Mouse (Mus musculus): Measurements from ENCODE around the gene Ptpa. TPM values are rescaled to one million over a fixed set of nuclear protein-coding genes. Genes with fewer than 3 reads are reported as not detected.

Gene Ptpa
- polyA plus RNA-seq, 1 experiment from 2014 or later, result 62.8 TPM

DNA sequence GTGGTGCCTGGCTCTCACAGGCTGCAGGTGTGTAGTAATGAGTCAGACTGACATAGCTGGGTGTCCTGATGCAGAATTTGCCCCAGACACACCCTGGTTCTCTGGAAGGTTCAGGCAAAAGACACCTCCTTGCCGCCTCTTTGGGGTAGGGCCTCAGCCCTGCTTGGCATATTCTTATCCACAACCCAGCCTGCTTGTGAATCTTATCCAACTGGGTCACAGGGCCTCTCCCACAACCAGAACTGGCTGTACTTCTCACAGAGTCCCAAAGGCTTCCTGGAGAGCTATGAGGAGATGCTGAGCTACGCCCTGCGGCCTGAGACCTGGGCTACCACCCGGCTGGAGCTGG lies 34.5 kb upstream of the Ptpa start:
- H3K27ac ChIP-seq (ENCODE audit: low read depth, low read length), result no peak overlapping the region
- H3K9me3 ChIP-seq (ENCODE audit: control insufficient read depth, low read length), result no peaks in the 10 kb centered on the region
- H3K4me2 ChIP-seq (replicated peaks; ENCODE audit: low read depth, low read length), result no peak overlapping the region
- H3K4me3 ChIP-seq (ENCODE audit: low read depth, low read length), result no peak overlapping the region
- H3K27me3 ChIP-seq (ENCODE audit: control insufficient read depth, insufficient read depth, low read length), result no peaks in the 10 kb centered on the region
- ATAC-seq (ENCODE audit: low FRiP score), result no peak
- peaks cover 10% of the 10 kb centered on the region; the same call in 1 of the 2 replicates for H3K36me3 ChIP-seq (ENCODE audit: control insufficient read depth, insufficient read depth, low read length)
- WGBS, result 94% methylated on average over 4 of the region's 4 CpGs
- no peak for DNase-seq (ENCODE audit: low spot score)
- no peaks in the 10 kb centered on the region for H3K4me1 ChIP-seq (replicated peaks; ENCODE audit: control insufficient read depth, insufficient read depth, low read length)
- no peak overlapping the region for H3K9ac ChIP-seq (ENCODE audit: low read depth, low read length)

DNA sequence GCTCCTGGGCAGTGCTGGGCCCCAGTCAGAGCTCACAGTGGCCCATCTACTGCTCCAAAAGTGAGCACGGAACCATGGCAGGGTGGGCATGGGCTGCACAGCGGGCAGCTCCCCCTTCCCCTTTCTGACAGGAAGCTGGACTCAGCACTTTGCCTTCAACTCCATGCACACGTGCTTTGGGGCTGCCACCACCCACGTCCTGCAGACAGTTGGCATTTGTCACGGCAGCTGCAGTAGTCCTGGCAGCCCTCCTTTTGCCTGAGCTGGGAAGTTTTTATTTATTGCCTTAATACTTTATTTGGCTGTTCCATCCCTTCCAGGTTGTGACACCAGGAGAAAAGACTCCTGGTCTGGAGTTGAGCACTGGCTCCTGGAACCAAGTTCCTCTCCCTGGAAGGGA lies 31.0 kb upstream of the Ptpa start:
- 79% methylated on average over 5 of the region's 5 CpGs for WGBS
- no peak for ATAC-seq (ENCODE audit: low FRiP score)

DNA sequence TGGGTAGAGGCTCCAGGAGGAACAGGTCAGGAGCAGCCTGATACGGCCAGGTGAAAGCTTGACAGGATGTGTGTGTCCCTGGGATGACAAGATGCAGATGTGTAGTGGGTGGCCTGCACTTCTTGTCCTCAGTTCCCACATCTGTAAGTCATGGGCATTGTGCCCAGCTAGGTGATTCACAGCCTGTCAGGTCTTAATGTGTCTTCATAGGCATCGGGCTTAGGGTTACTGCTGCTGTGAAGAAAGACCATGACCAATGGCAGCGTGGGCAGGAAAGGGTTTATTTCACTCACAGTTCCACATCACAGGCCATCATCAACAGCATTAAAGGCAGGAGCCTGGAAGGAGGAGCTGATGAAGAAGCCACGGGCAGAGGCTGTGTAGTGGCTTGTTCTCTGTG lies 30.2 kb upstream of the Ptpa start:
- Histone ChIP-seq H3K36me3 (ENCODE audit: control insufficient read depth, insufficient read depth, low read length) (peaks cover 10% of the 10 kb centered on the region; the same call in 1 of the 2 replicates), H3K27ac (ENCODE audit: low read depth, low read length) (no peak overlapping the region), H3K4me1 (replicated peaks; ENCODE audit: control insufficient read depth, insufficient read depth, low read length) (no peaks in the 10 kb centered on the region), H3K4me3 (ENCODE audit: low read depth, low read length) (no peak overlapping the region), H3K4me2 (replicated peaks; ENCODE audit: low read depth, low read length) (no peak overlapping the region), H3K27me3 (ENCODE audit: control insufficient read depth, insufficient read depth, low read length) (no peaks in the 10 kb centered on the region), H3K9me3 (ENCODE audit: control insufficient read depth, low read length) (no peaks in the 10 kb centered on the region), H3K9ac (ENCODE audit: low read depth, low read length) (no peak overlapping the region)
- DNase-seq (ENCODE audit: low spot score), result no peak
- 94% methylated on average over 4 of the region's 4 CpGs for WGBS
- no peak for ATAC-seq (ENCODE audit: low FRiP score)

More for the DNA sequence above, 31.0 kb upstream of the Ptpa start:
- Histone ChIP-seq H3K9me3 (ENCODE audit: control insufficient read depth, low read length) (no peaks in the 10 kb centered on the region), H3K4me3 (ENCODE audit: low read depth, low read length) (no peak overlapping the region), H3K36me3 (ENCODE audit: control insufficient read depth, insufficient read depth, low read length) (peaks cover 10% of the 10 kb centered on the region; the same call in 1 of the 2 replicates), H3K27me3 (ENCODE audit: control insufficient read depth, insufficient read depth, low read length) (no peaks in the 10 kb centered on the region), H3K9ac (ENCODE audit: low read depth, low read length) (no peak overlapping the region), H3K4me2 (replicated peaks; ENCODE audit: low read depth, low read length) (no peak overlapping the region), H3K27ac (ENCODE audit: low read depth, low read length) (no peak overlapping the region; the same call in 1 of the 2 replicates), H3K4me1 (replicated peaks; ENCODE audit: control insufficient read depth, insufficient read depth, low read length) (no peaks in the 10 kb centered on the region)
- DNase-seq (ENCODE audit: low spot score), result no peak

DNA sequence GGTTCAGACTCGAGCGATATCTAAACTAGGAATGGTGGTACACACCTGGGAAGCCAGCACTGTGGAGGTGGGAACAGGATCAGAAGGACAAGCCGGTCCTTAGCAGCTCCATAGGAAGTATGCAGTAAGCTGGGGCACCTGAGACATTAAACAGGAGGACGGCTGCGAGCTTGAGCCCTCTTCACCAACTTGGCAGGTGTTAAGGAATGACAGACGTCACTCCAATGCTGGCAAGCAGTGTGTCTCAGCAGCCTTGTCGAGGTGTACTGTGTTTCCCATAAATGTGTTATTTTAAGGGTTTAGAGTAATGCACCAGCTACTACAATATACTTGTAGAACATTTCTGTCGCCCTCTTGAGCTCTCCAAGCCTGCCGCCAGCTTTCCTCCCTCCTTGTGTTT lies 28.9 kb upstream of the Ptpa start:
- Histone ChIP-seq H3K27me3 (ENCODE audit: control insufficient read depth, insufficient read depth, low read length) (no peaks in the 10 kb centered on the region), H3K9me3 (ENCODE audit: control insufficient read depth, low read length) (no peaks in the 10 kb centered on the region), H3K36me3 (ENCODE audit: control insufficient read depth, insufficient read depth, low read length) (0 out of 2 replicates have a peak, but pooled peaks cover 6% of the 10 kb centered on the region), H3K4me2 (replicated peaks; ENCODE audit: low read depth, low read length) (no peak overlapping the region), H3K27ac (ENCODE audit: low read depth, low read length) (no peak overlapping the region), H3K9ac (ENCODE audit: low read depth, low read length) (no peak overlapping the region), H3K4me3 (ENCODE audit: low read depth, low read length) (no peak overlapping the region), H3K4me1 (replicated peaks; ENCODE audit: control insufficient read depth, insufficient read depth, low read length) (no peaks in the 10 kb centered on the region)
- DNase-seq (ENCODE audit: low spot score) (no peak), ATAC-seq (ENCODE audit: low FRiP score) (no peak)
- WGBS, result 90% methylated on average over 9 of the region's 9 CpGs

DNA sequence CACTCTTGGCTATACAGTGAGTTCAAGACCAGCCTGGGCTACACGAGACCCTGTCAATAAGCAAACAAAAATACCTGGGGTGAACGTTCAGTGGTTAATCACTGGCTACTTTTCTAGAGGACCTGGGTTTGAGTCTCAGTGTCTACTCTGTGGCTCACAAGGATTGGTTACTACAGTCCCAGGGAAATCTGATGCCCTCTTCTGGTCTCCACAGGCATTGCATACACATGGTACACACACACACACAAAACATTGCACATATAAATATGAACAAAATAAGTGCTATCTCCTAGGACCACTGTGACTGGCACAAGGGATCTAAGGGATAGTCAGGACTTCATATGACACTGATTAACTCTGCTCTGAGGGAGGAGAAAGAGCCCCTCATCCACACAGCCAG lies 26.8 kb upstream of the Ptpa start:
- Histone ChIP-seq H3K27ac (ENCODE audit: low read depth, low read length) (no peak overlapping the region), H3K4me1 (replicated peaks; ENCODE audit: control insufficient read depth, insufficient read depth, low read length) (no peaks in the 10 kb centered on the region; the same call in 1 of the 2 replicates), H3K4me2 (replicated peaks; ENCODE audit: low read depth, low read length) (no peak overlapping the region), H3K36me3 (ENCODE audit: control insufficient read depth, insufficient read depth, low read length) (0 out of 2 replicates have a peak, but pooled peaks cover 3% of the 10 kb centered on the region), H3K27me3 (ENCODE audit: control insufficient read depth, insufficient read depth, low read length) (no peaks in the 10 kb centered on the region), H3K4me3 (ENCODE audit: low read depth, low read length) (no peak overlapping the region), H3K9me3 (ENCODE audit: control insufficient read depth, low read length) (no peaks in the 10 kb centered on the region), H3K9ac (ENCODE audit: low read depth, low read length) (no peak overlapping the region)
- no peak for DNase-seq (ENCODE audit: low spot score)
- WGBS, result 93% methylated on average over 2 of the region's 2 CpGs
- ATAC-seq (ENCODE audit: low FRiP score), result no peak

DNA sequence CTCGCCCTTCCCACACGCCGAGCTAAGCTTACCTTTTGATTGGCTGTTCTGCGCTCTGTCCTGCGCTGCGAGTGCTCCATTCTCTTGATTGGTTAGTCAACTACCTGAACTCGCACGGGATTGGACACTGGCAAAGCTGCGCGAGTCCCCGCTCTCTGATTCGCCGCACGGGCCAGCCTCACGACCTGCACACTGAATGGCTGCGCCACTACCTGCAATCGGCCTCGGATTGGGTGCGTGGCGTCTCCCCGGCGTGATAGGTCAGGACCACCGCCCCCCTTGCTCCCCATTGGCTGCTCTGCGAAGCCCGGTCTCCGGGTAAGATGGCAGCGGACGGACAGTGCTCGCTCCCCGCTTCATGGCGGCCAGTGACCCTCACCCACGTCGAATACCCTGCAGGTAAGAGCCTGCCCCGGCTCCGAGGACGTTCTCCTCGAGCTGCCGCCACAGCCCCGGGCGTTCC lies 23.7 kb upstream of the Ptpa start, which contains the start of gene Dolpp1:
Gene Dolpp1, plus strand, starts transcription at position 141 of the 463 bp plus-strand sequence.
- Histone ChIP-seq H3K4me3 (ENCODE audit: low read depth, low read length) (peak within 1 kb of the TSS; percentile 70), H3K9ac (ENCODE audit: low read depth, low read length) (peak within 1 kb of the TSS; percentile 64), H3K4me2 (replicated peaks; ENCODE audit: low read depth, low read length) (peak within 1 kb of the TSS; percentile 97), H3K9me3 (ENCODE audit: control insufficient read depth, low read length) (no peaks in the 10 kb centered on the region), H3K4me1 (replicated peaks; ENCODE audit: control insufficient read depth, insufficient read depth, low read length) (no peaks in the 10 kb centered on the region; the same call in 1 of the 2 replicates), H3K27me3 (ENCODE audit: control insufficient read depth, insufficient read depth, low read length) (no peaks in the 10 kb centered on the region), H3K27ac (ENCODE audit: low read depth, low read length) (peak within 1 kb of the TSS; percentile 81), H3K36me3 (ENCODE audit: control insufficient read depth, insufficient read depth, low read length) (0 out of 2 replicates have a peak, but pooled peaks cover 3% of the 10 kb centered on the region)
- DNase-seq (ENCODE audit: low spot score) (peak; percentile 94), ATAC-seq (ENCODE audit: low FRiP score) (peak; percentile 98)
- under 1% methylated on average over 40 of the region's 40 CpGs for WGBS

DNA sequence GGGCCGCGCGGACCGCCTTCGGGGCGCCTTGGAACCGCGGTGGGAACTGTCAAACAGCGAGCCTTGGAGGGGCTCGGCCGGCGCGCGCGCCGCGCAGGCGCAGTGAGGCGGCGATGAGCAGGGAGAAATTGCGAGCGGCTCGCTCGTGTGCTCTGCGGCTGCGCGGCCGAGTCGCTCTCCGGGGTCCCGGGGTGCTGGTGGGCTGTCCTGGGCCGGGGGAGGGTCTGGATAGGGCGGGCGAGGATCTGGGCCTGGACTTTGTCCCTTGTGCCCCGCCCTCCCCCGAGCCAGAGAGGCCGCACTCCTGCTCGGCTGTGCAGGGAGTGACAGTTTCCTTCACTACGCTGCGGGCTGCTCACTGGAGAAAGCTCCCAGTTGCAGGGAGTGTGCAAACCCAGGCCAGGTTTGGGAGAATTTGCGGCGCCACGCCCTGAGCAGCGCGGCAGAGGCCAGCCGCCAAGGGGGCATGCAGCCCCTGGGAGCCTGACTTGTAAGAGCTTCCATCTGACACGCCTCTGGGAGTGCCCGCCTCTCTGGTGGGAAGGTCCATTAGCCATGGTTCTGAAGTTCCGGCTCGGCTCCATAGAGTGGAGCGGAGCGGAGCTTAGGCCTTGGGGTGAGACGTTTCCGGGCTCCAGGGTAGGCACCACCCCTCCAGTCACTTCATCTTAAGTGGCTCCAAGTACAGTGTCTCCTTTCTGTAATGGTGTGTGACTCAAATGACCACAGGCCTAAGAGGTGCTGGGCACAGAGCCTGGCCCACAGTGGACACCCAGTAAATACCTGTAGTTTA lies 23.1 kb upstream of the Ptpa start:
- H3K4me1 ChIP-seq (replicated peaks; ENCODE audit: control insufficient read depth, insufficient read depth, low read length), result no peaks in the 10 kb centered on the region; the same call in 1 of the 2 replicates
- H3K4me3 ChIP-seq (ENCODE audit: low read depth, low read length), result peak overlapping the region; percentile 70
- peak overlapping the region; percentile 81 for H3K27ac ChIP-seq (ENCODE audit: low read depth, low read length)
- H3K27me3 ChIP-seq (ENCODE audit: control insufficient read depth, insufficient read depth, low read length), result no peaks in the 10 kb centered on the region
- ATAC-seq (ENCODE audit: low FRiP score), result peak; percentile 87
- under 1% methylated on average over 39 of the region's 54 CpGs for WGBS
- H3K9ac ChIP-seq (ENCODE audit: low read depth, low read length), result peak overlapping the region; percentile 64
- no peaks in the 10 kb centered on the region for H3K9me3 ChIP-seq (ENCODE audit: control insufficient read depth, low read length)
- H3K4me2 ChIP-seq (replicated peaks; ENCODE audit: low read depth, low read length), result peak overlapping the region; percentile 97
- 0 out of 2 replicates have a peak, but pooled peaks cover 4% of the 10 kb centered on the region for H3K36me3 ChIP-seq (ENCODE audit: control insufficient read depth, insufficient read depth, low read length)
- peak; percentile 94 for DNase-seq (ENCODE audit: low spot score)

DNA sequence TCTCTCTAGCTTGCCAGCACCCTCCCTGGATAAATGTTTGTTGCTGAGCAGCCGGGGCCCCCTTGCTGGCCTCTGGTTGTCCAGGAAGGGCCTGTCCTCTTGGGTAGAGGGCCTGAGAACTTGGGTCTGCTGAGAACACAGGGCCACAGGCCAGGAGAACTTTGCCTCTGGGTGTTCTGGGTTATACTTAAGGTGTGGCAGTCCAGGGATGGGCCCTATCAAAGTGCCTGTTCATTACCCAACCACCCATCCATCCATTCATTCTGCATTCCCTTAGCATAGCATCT lies 22.5 kb upstream of the Ptpa start:
- no peaks in the 10 kb centered on the region for H3K9me3 ChIP-seq (ENCODE audit: control insufficient read depth, low read length)
- DNase-seq (ENCODE audit: low spot score), result no peak
- peak overlapping the region; percentile 70 for H3K4me3 ChIP-seq (ENCODE audit: low read depth, low read length)
- H3K27ac ChIP-seq (ENCODE audit: low read depth, low read length), result peak overlapping the region; percentile 81; the same call in 1 of the 2 replicates
- H3K4me1 ChIP-seq (replicated peaks; ENCODE audit: control insufficient read depth, insufficient read depth, low read length), result no peaks in the 10 kb centered on the region; the same call in none of the 2 replicates
- H3K9ac ChIP-seq (ENCODE audit: low read depth, low read length), result peak overlapping the region; percentile 64
- 86% methylated on average over 1 of the region's 1 CpGs for WGBS
- H3K27me3 ChIP-seq (ENCODE audit: control insufficient read depth, insufficient read depth, low read length), result no peaks in the 10 kb centered on the region
- ATAC-seq (ENCODE audit: low FRiP score), result no peak
- H3K36me3 ChIP-seq (ENCODE audit: control insufficient read depth, insufficient read depth, low read length), result 0 out of 2 replicates have a peak, but pooled peaks cover 4% of the 10 kb centered on the region
- peak overlapping the region; percentile 97 for H3K4me2 ChIP-seq (replicated peaks; ENCODE audit: low read depth, low read length)

DNA sequence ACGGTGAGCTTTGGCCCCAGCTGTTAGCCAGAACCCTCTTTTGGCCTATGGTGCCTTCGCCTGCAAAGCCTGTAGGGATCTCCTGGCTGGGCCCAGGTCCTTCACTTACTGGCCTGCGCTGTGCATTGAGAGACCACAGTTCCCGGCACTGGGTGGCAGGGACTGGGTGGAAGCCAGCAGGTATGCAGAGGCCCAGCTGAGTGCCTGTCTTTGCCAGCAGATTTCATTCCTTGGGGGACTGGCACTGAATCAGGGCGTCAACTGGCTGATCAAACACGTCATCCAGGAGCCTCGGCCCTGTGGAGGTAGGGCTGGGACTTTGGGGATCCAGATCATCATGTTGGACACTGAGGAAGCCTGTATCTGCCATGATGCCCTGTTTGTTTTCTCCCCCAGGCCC lies 20.1 kb upstream of the Ptpa start:
- 87% methylated on average over 7 of the region's 7 CpGs for WGBS
- Histone ChIP-seq H3K4me2 (replicated peaks; ENCODE audit: low read depth, low read length) (no peak overlapping the region), H3K27ac (ENCODE audit: low read depth, low read length) (no peak overlapping the region), H3K4me1 (replicated peaks; ENCODE audit: control insufficient read depth, insufficient read depth, low read length) (peaks cover 13% of the 10 kb centered on the region), H3K4me3 (ENCODE audit: low read depth, low read length) (no peak overlapping the region), H3K27me3 (ENCODE audit: control insufficient read depth, insufficient read depth, low read length) (no peaks in the 10 kb centered on the region), H3K9ac (ENCODE audit: low read depth, low read length) (no peak overlapping the region), H3K9me3 (ENCODE audit: control insufficient read depth, low read length) (no peaks in the 10 kb centered on the region), H3K36me3 (ENCODE audit: control insufficient read depth, insufficient read depth, low read length) (0 out of 2 replicates have a peak, but pooled peaks cover 4% of the 10 kb centered on the region)
- DNase-seq (ENCODE audit: low spot score), result no peak
- ATAC-seq (ENCODE audit: low FRiP score), result no peak

Measured in hindbrain, embryonic 11.5 days (tissue).